11 mouse cellular contexts compared by ENCODE assay signal in genomic region chr13:56895893-56896292, GRCm38 (mm10). TPM values are rescaled to one million over a fixed set of nuclear protein-coding genes. Genes with fewer than 3 reads are reported as not detected.
DNase-seq lines count a peak whose midpoint lies in the region; ATAC-seq lines count a peak whose summit lies in the region.
"Had no signal": no experiment of that assay in that cellular context is flagged by ENCODE, and none has a peak within 500 bp of the region (broad histone marks: within the 10 kb centered on the region; RNA-seq: fewer than 3 reads in every experiment).

TSS of gene Trpc7 (minus strand) at chr13:56895993.

- no peaks in the 10 kb centered on the region for H3K36me3 ChIP-seq in neural tube, embryonic 12.5 days
- H3K36me3 ChIP-seq in hindbrain, embryonic 12.5 days = no peaks in the 10 kb centered on the region
- H3K36me3 ChIP-seq in midbrain, embryonic 14.5 days (ENCODE audit: control insufficient read depth, insufficient read depth, low read length) = no peaks in the 10 kb centered on the region
- no peaks in the 10 kb centered on the region for H3K36me3 ChIP-seq in kidney, embryonic 15.5 days
- H3K36me3 ChIP-seq: limb, embryonic 10.5 days; liver, embryonic 13.5 days had no signal

- H3K4me1 ChIP-seq in neural tube, embryonic 12.5 days = no peaks in the 10 kb centered on the region
- H3K4me1 ChIP-seq in hindbrain, embryonic 12.5 days = no peaks in the 10 kb centered on the region
- no peaks in the 10 kb centered on the region for H3K4me1 ChIP-seq in midbrain, embryonic 14.5 days (ENCODE audit: control insufficient read depth, insufficient read depth, low read length)
- H3K4me1 ChIP-seq in kidney, embryonic 15.5 days = no peaks in the 10 kb centered on the region
- H3K4me1 ChIP-seq: limb, embryonic 10.5 days; liver, embryonic 13.5 days had no signal

- 0 out of 2 replicates have a peak, but pooled peaks cover 4% of the 10 kb centered on the region for H3K27me3 ChIP-seq in neural tube, embryonic 12.5 days (replicated peaks)
- H3K27me3 ChIP-seq in hindbrain, embryonic 12.5 days = no peaks in the 10 kb centered on the region
- no peaks in the 10 kb centered on the region for H3K27me3 ChIP-seq in midbrain, embryonic 14.5 days (ENCODE audit: control insufficient read depth, insufficient read depth, low read length)
- peaks cover 14% of the 10 kb centered on the region; the same call in 1 of the 2 replicates for H3K27me3 ChIP-seq in kidney, embryonic 15.5 days
- H3K27me3 ChIP-seq: liver, embryonic 13.5 days had no signal

- ATAC-seq in neural tube, embryonic 12.5 days (ENCODE audit: low FRiP score, low read depth) = no peak
- ATAC-seq in hindbrain, embryonic 12.5 days (ENCODE audit: low FRiP score) = no peak
- no peak for ATAC-seq in midbrain, embryonic 14.5 days (ENCODE audit: low FRiP score, low TSS enrichment)
- no peak for ATAC-seq in kidney, embryonic 15.5 days (replicated peaks; ENCODE audit: low FRiP score)

- 46% methylated on average over 3 of the region's 3 CpGs for WGBS in neural tube, embryonic 12.5 days
- WGBS in hindbrain, embryonic 12.5 days = 76% methylated on average over 3 of the region's 3 CpGs
- WGBS in midbrain, embryonic 14.5 days = 88% methylated on average over 3 of the region's 3 CpGs
- 57% methylated on average over 3 of the region's 3 CpGs for WGBS in kidney, embryonic 15.5 days

- no peak within 1 kb of the TSS for H3K27ac ChIP-seq in neural tube, embryonic 12.5 days
- no peak within 1 kb of the TSS for H3K27ac ChIP-seq in hindbrain, embryonic 12.5 days
- no peak within 1 kb of the TSS for H3K27ac ChIP-seq in midbrain, embryonic 14.5 days (replicated peaks; ENCODE audit: low read depth, low read length)
- H3K27ac ChIP-seq in kidney, embryonic 15.5 days = no peak within 1 kb of the TSS
- H3K27ac ChIP-seq: limb, embryonic 10.5 days; liver, embryonic 13.5 days; stomach, postnatal 0 days had no signal

- no peak for DNase-seq in neural tube, embryonic 10.5 days (ENCODE audit: extremely low spot score, low spot score)
- no peak for DNase-seq in midbrain, embryonic 14.5 days
- DNase-seq in retina, embryonic 14.5 days (ENCODE audit: low spot score) = no peak
- no peak for DNase-seq in liver

- H3K9me3 ChIP-seq in neural tube, embryonic 12.5 days = no peaks in the 10 kb centered on the region
- H3K9me3 ChIP-seq in hindbrain, embryonic 12.5 days (replicated peaks) = no peaks in the 10 kb centered on the region
- H3K9me3 ChIP-seq in midbrain, embryonic 14.5 days (ENCODE audit: control insufficient read depth, low read length) = no peaks in the 10 kb centered on the region
- H3K9me3 ChIP-seq in kidney, embryonic 15.5 days (replicated peaks) = no peaks in the 10 kb centered on the region
- H3K9me3 ChIP-seq: limb, embryonic 10.5 days; liver, embryonic 13.5 days had no signal

- 0 out of 2 replicates have a peak within 1 kb of the TSS, but pooled peaks have one; percentile 14 for H3K4me3 ChIP-seq in neural tube, embryonic 12.5 days
- peak within 1 kb of the TSS; percentile 15 for H3K4me3 ChIP-seq in hindbrain, embryonic 12.5 days
- H3K4me3 ChIP-seq in midbrain, embryonic 14.5 days (replicated peaks; ENCODE audit: low read depth, low read length) = peak within 1 kb of the TSS; percentile 21
- H3K4me3 ChIP-seq in kidney, embryonic 15.5 days (replicated peaks) = no peak within 1 kb of the TSS
- H3K4me3 ChIP-seq: limb, embryonic 10.5 days; liver, embryonic 13.5 days had no signal

- H3K9ac ChIP-seq in neural tube, embryonic 12.5 days = no peak within 1 kb of the TSS
- no peak within 1 kb of the TSS for H3K9ac ChIP-seq in hindbrain, embryonic 12.5 days
- peak within 1 kb of the TSS; percentile 29; the same call in 1 of the 2 replicates for H3K9ac ChIP-seq in midbrain, embryonic 14.5 days (replicated peaks; ENCODE audit: low read length)
- no peak within 1 kb of the TSS for H3K9ac ChIP-seq in kidney, embryonic 15.5 days
- H3K9ac ChIP-seq: liver, embryonic 13.5 days had no signal

- H3K4me2 ChIP-seq in neural tube, embryonic 12.5 days (replicated peaks) = peak within 1 kb of the TSS; percentile 41; the same call in 1 of the 2 replicates
- peak within 1 kb of the TSS; percentile 41 for H3K4me2 ChIP-seq in hindbrain, embryonic 12.5 days (replicated peaks)
- peak within 1 kb of the TSS; percentile 35 for H3K4me2 ChIP-seq in midbrain, embryonic 14.5 days (ENCODE audit: low read length)
- no peak within 1 kb of the TSS for H3K4me2 ChIP-seq in kidney, embryonic 15.5 days
- H3K4me2 ChIP-seq: liver, embryonic 13.5 days had no signal

RNA-seq across cellular contexts. Expression of gene Trpc7, which starts in this region (rescaled TPM):
- 0.24 and 0.36 TPM in 2 replicates for polyA plus RNA-seq in neural tube, embryonic 12.5 days (2016; fragmentation: Nextera tagmentation; extraction: Ambion mirVana)
- polyA plus RNA-seq in hindbrain, embryonic 12.5 days (2016; fragmentation: Nextera tagmentation; extraction: Ambion mirVana) = 0.42 and 0.45 TPM in 2 replicates
- polyA plus RNA-seq in midbrain, embryonic 14.5 days (2014; fragmentation: Nextera tagmentation; extraction: Ambion mirVana) = 4.3 and 4.4 TPM in 2 replicates
- polyA plus RNA-seq in kidney, embryonic 15.5 days (2015; fragmentation: Nextera tagmentation; extraction: Ambion mirVana) = 0.10 and 0.29 TPM in 2 replicates
- polyA plus RNA-seq: limb, embryonic 10.5 days; liver, embryonic 13.5 days; lung, embryonic 16.5 days had no signal
